Mouse (Mus musculus): ENCODE measurements around the gene Slc27a4.

Gene Slc27a4

GRCm38 (mm10) chr2:29849841-29850480 lies 47.5 kb downstream of the Slc27a4 start:
- in situ Hi-C loops (cut with MboI; ENCODE audit: low pct_unique_long_range_greater_than_20kb in 1 of 2, low sequenced_read_pairs in 2 of 2, unreplicated experiment in 1 of 2) = loop anchor here in 1 of 2 experiments (5.0 kb wide), 1 partner anchor 33 kb away; no protein-coding TSS in a partner anchor

GRCm38 (mm10) chr2:29852957-29853485 lies 50.6 kb downstream of the Slc27a4 start:
- in situ Hi-C loops (cut with MboI; ENCODE audit: low pct_unique_long_range_greater_than_20kb in 1 of 2, low sequenced_read_pairs in 2 of 2, unreplicated experiment in 1 of 2) = loop anchor here in 1 of 2 experiments (5.0 kb wide), 1 partner anchor 36 kb away; no protein-coding TSS in a partner anchor

- in situ Hi-C loops (cut with MboI; ENCODE audit: low pct_unique_long_range_greater_than_20kb in 1 of 2, low sequenced_read_pairs in 2 of 2, unreplicated experiment in 1 of 2) = loop anchor here in 1 of 2 experiments (5.0 kb wide), 1 partner anchor 36 kb away; no protein-coding TSS in a partner anchor
These were observed 51.3 kb downstream of the Slc27a4 start for GRCm38 (mm10) chr2:29853736-29854135.

GRCm38 (mm10) chr2:29855585-29856210 lies 53.3 kb downstream of the Slc27a4 start:
- in situ Hi-C loops (cut with MboI; ENCODE audit: low pct_unique_long_range_greater_than_20kb in 1 of 2, low sequenced_read_pairs in 2 of 2, unreplicated experiment in 1 of 2) = loop anchor here in 1 of 2 experiments (5.0 kb wide), 1 partner anchor 38 kb away; no protein-coding TSS in a partner anchor

- in situ Hi-C loops (cut with MboI; ENCODE audit: low pct_unique_long_range_greater_than_20kb in 1 of 2, low sequenced_read_pairs in 2 of 2, unreplicated experiment in 1 of 2) = loop anchor here in 1 of 2 experiments (5.0 kb wide), 1 partner anchor 39 kb away; no protein-coding TSS in a partner anchor
These were observed 54.2 kb downstream of the Slc27a4 start for GRCm38 (mm10) chr2:29856451-29857260.

GRCm38 (mm10) chr2:29857341-29857740 lies 54.9 kb downstream of the Slc27a4 start:
- in situ Hi-C loops (cut with MboI; ENCODE audit: low pct_unique_long_range_greater_than_20kb in 1 of 2, low sequenced_read_pairs in 2 of 2, unreplicated experiment in 1 of 2) = loop anchor here in 1 of 2 experiments (5.0 kb wide), 1 partner anchor 40 kb away; no protein-coding TSS in a partner anchor

- in situ Hi-C loops (cut with MboI; ENCODE audit: low pct_unique_long_range_greater_than_20kb in 1 of 2, low sequenced_read_pairs in 2 of 2, unreplicated experiment in 1 of 2) = loop anchor here in 1 of 2 experiments (5.0 kb wide), 1 partner anchor 41 kb away; no protein-coding TSS in a partner anchor
These were observed 55.5 kb downstream of the Slc27a4 start for GRCm38 (mm10) chr2:29857967-29858366.

- in situ Hi-C loops (cut with MboI; ENCODE audit: low pct_unique_long_range_greater_than_20kb in 1 of 2, low sequenced_read_pairs in 2 of 2, unreplicated experiment in 1 of 2) = loop anchor here in 1 of 2 experiments (5.0 kb wide), 1 partner anchor 42 kb away; no protein-coding TSS in a partner anchor
These were observed 56.5 kb downstream of the Slc27a4 start for GRCm38 (mm10) chr2:29858748-29859473.

GRCm38 (mm10) chr2:29865125-29865524 lies 62.7 kb downstream of the Slc27a4 start:
- in situ Hi-C loops (cut with MboI; ENCODE audit: low pct_unique_long_range_greater_than_20kb in 1 of 2, low sequenced_read_pairs in 2 of 2, unreplicated experiment in 1 of 2) = loop anchor here in 1 of 2 experiments (10.0 kb wide), 1 partner anchor 100 kb away; no protein-coding TSS in a partner anchor
